Mouse (Mus musculus): Measurements from ENCODE around the gene Bloc1s2. TPM values are rescaled to one million over a fixed set of nuclear protein-coding genes. Genes with fewer than 3 reads are reported as not detected.
"Not testable (repeated sequence)": the region's sequence is repeated elsewhere in the genome, so short reads cannot be mapped to it uniquely, and the experiment has no call there.

Bloc1s2 gene
- polyA plus RNA-seq, 1 experiment from 2014 or later: 82.2 TPM

- peaks cover 77% of the 10 kb centered on the region for H3K36me3 ChIP-seq
- H3K9ac ChIP-seq; H3K9me3 ChIP-seq; H3K4me2 ChIP-seq; H3K27ac ChIP-seq; H3K4me1 ChIP-seq; H3K27me3 ChIP-seq; H3K4me3 ChIP-seq; ATAC-seq (ENCODE audit: insufficient number of reproducible peaks, low FRiP score, low TSS enrichment, low read depth): not testable (repeated sequence)
- WGBS: 91% methylated on average over 9 of the region's 9 CpGs
These were observed 25.6 kb downstream of the Bloc1s2 start for GRCm38 (mm10) chr19:44120686-44121085.

DNA sequence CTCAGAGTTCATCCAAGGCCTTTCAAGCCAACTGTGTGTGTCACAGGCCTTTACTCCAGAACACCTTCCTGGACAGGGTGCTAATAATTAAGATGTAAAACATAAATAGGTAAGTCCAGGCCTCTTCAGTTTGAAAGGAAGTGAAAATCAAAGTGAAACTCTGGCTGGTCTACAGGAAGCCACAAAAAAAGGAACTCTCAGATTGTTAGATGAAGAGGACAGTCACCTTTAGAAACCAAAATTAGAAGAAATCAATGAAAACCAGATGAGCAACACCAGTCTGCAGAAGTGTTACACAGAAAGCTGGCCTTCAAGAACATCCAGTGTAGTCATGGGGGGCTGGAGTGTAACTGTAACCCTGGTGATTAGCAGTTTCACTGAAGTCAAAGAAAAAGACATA lies 28.5 kb downstream of the Bloc1s2 start:
- Histone ChIP-seq H3K4me1 (no peaks in the 10 kb centered on the region), H3K9me3 (no peaks in the 10 kb centered on the region), H3K9ac (no peak overlapping the region), H3K27me3 (no peaks in the 10 kb centered on the region), H3K27ac (no peak overlapping the region), H3K4me2 (no peak overlapping the region), H3K36me3 (peaks cover 68% of the 10 kb centered on the region), H3K4me3 (no peak overlapping the region)
- no peak for ATAC-seq (ENCODE audit: insufficient number of reproducible peaks, low FRiP score, low TSS enrichment, low read depth)

GRCm38 (mm10) chr19:44111706-44112105 lies 34.5 kb downstream of the Bloc1s2 start:
- Histone ChIP-seq H3K4me1 (peaks cover 13% of the 10 kb centered on the region), H3K4me3 (no peak overlapping the region), H3K9ac (no peak overlapping the region), H3K27ac (no peak overlapping the region), H3K27me3 (no peaks in the 10 kb centered on the region), H3K4me2 (no peak overlapping the region), H3K36me3 (peaks cover 63% of the 10 kb centered on the region), H3K9me3 (no peaks in the 10 kb centered on the region)
- 62% methylated on average over 7 of the region's 7 CpGs for WGBS
- ATAC-seq (ENCODE audit: insufficient number of reproducible peaks, low FRiP score, low TSS enrichment, low read depth): no peak

- Histone ChIP-seq H3K4me3 (no peak overlapping the region), H3K4me2 (no peak overlapping the region), H3K27me3 (no peaks in the 10 kb centered on the region), H3K9me3 (no peaks in the 10 kb centered on the region), H3K9ac (no peak overlapping the region), H3K27ac (no peak overlapping the region), H3K4me1 (peaks cover 20% of the 10 kb centered on the region), H3K36me3 (peaks cover 54% of the 10 kb centered on the region)
- no peak for ATAC-seq (ENCODE audit: insufficient number of reproducible peaks, low FRiP score, low TSS enrichment, low read depth)
- WGBS: 88% methylated on average over 9 of the region's 9 CpGs
These were observed 35.9 kb downstream of the Bloc1s2 start for GRCm38 (mm10) chr19:44110356-44110755.

- H3K27ac ChIP-seq: no peak overlapping the region
- ATAC-seq (ENCODE audit: insufficient number of reproducible peaks, low FRiP score, low TSS enrichment, low read depth): no peak
- peaks cover 20% of the 10 kb centered on the region for H3K4me1 ChIP-seq
- no peak overlapping the region for H3K4me2 ChIP-seq
- H3K27me3 ChIP-seq: no peaks in the 10 kb centered on the region
- H3K4me3 ChIP-seq: no peak overlapping the region
- H3K36me3 ChIP-seq: peaks cover 46% of the 10 kb centered on the region
- H3K9ac ChIP-seq: no peak overlapping the region
- H3K9me3 ChIP-seq: no peaks in the 10 kb centered on the region
These were observed 37.2 kb downstream of the Bloc1s2 start for GRCm38 (mm10) chr19:44108996-44109395.

DNA sequence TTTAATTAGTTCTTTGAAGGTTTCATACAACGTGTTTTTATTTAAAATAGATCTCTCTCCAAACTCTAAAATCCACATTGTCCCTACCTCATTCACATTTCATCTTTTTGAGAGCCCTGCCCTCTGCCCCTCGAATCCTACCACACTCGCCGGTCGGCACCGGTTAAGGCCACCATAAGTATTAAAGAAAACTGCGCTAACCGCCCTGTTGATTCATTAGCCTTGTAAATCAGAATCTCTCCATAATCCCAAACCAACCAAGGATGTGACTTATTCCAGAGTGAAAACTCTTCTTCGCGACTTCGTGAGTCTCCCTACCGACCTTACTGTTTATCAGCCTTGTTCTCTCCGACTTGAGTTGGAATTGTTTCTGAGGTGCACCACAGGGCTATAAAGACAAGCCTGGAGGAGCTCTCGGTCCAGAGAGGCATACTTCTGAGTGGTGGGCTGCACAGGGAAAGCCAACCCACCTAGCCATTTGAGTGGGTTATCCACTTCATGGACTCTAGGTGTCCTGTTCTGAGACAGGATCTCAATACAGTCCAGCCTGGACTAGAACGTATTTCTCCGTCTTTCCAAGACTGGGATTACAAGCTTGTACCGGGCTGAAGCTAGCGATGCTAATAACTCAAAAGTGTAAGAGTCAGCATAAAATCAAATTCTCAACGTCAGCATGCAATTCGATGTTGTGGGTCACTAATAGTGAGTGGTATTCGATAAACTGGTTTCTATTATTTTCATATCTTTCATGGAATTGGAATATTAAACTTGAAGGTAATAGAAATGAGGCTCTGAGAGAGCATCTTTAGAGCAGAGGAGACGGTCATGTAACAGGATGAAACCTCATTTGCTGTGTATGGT lies 38.4 kb downstream of the Bloc1s2 start:
- Histone ChIP-seq H3K4me3 (peak overlapping the region; percentile 94), H3K9ac (peak overlapping the region; percentile 93), H3K36me3 (peaks cover 35% of the 10 kb centered on the region), H3K27me3 (no peaks in the 10 kb centered on the region), H3K4me2 (peak overlapping the region; percentile 86), H3K4me1 (peaks cover 20% of the 10 kb centered on the region), H3K9me3 (no peaks in the 10 kb centered on the region), H3K27ac (peak overlapping the region; percentile 54)
- ATAC-seq (ENCODE audit: insufficient number of reproducible peaks, low FRiP score, low TSS enrichment, low read depth): no peak
- 29% methylated on average over 22 of the region's 22 CpGs for WGBS

- under 1% methylated on average over 66 of the region's 67 CpGs for WGBS
- H3K9ac ChIP-seq: peak within 1 kb of the TSS; percentile 93
- peak within 1 kb of the TSS; percentile 94 for H3K4me3 ChIP-seq
- peaks cover 20% of the 10 kb centered on the region for H3K4me1 ChIP-seq
- peak within 1 kb of the TSS; percentile 86 for H3K4me2 ChIP-seq
- peak within 1 kb of the TSS; percentile 72 for H3K27ac ChIP-seq
- peaks cover 26% of the 10 kb centered on the region for H3K36me3 ChIP-seq
- peak; percentile 94 for ATAC-seq (ENCODE audit: insufficient number of reproducible peaks, low FRiP score, low TSS enrichment, low read depth)
- no peaks in the 10 kb centered on the region for H3K9me3 ChIP-seq
- H3K27me3 ChIP-seq: no peaks in the 10 kb centered on the region
These were observed 39.2 kb downstream of the Bloc1s2 start, which contains the start of gene Chuk for GRCm38 (mm10) chr19:44106831-44107660. Gene Chuk (minus strand): TSS chr19:44107480.

GRCm38 (mm10) chr19:44104393-44104792 lies 41.9 kb downstream of the Bloc1s2 start:
- Histone ChIP-seq H3K4me1 (peaks cover 20% of the 10 kb centered on the region), H3K36me3 (peaks cover 10% of the 10 kb centered on the region), H3K9ac (no peak overlapping the region), H3K4me3 (no peak overlapping the region), H3K9me3 (no peaks in the 10 kb centered on the region), H3K27ac (no peak overlapping the region), H3K27me3 (no peaks in the 10 kb centered on the region), H3K4me2 (no peak overlapping the region)
- no peak for ATAC-seq (ENCODE audit: insufficient number of reproducible peaks, low FRiP score, low TSS enrichment, low read depth)
- 88% methylated on average over 1 of the region's 1 CpGs for WGBS

DNA sequence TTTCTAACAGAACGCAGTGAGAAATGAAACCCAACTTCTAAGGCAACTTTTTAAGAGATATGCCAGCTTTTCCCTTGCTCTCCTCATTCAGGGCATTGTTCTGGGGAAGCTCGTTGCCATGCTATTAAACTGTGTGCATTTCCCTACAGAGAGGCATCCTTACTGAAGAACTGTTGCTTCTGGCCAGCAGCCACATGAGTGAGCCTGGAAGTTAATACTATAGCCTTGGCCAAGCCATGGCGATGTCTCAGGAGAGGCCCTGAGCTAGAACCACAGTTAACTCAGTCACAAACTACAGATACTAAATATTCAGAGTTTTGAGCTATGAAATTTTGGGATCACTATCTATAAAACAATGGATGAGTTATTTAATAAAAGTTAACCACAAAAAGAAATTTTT lies 43.2 kb downstream of the Bloc1s2 start:
- no peak for ATAC-seq (ENCODE audit: insufficient number of reproducible peaks, low FRiP score, low TSS enrichment, low read depth)
- H3K27ac ChIP-seq: no peak overlapping the region
- no peak overlapping the region for H3K4me3 ChIP-seq
- H3K27me3 ChIP-seq: no peaks in the 10 kb centered on the region
- no peak overlapping the region for H3K4me2 ChIP-seq
- 80% methylated on average over 3 of the region's 3 CpGs for WGBS
- H3K4me1 ChIP-seq: peaks cover 10% of the 10 kb centered on the region
- H3K9ac ChIP-seq: no peak overlapping the region
- peaks cover 6% of the 10 kb centered on the region for H3K36me3 ChIP-seq
- no peaks in the 10 kb centered on the region for H3K9me3 ChIP-seq

DNA sequence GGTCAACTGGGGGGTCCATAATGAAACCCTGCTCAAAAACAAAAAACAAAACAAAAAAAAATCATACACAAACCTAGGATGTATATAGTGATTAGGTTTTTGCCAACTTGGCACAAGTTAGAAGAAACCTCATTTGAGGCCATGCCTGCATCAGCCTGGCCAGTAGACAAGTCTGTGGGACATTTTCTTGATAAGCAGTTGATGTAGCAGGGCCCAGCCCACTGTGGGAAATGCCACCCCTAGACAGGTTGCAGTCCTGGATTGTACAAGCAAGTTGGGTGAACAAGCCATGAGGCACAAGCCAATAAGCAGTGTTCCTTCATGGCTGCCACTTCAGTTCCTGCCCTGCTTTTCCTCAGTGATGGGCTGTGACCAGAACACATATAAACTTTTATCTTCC lies 45.4 kb downstream of the Bloc1s2 start:
- Histone ChIP-seq H3K4me3 (no peak overlapping the region), H3K27me3 (no peaks in the 10 kb centered on the region), H3K27ac (no peak overlapping the region), H3K9ac (no peak overlapping the region), H3K36me3 (peaks cover 22% of the 10 kb centered on the region), H3K4me1 (peaks cover 1% of the 10 kb centered on the region; the same call in 1 of the 2 replicates), H3K4me2 (no peak overlapping the region), H3K9me3 (no peaks in the 10 kb centered on the region)
- ATAC-seq (ENCODE audit: insufficient number of reproducible peaks, low FRiP score, low TSS enrichment, low read depth): no peak
